Mouse (Mus musculus): ENCODE results near the gene Gm20696. TPM values are rescaled to one million over a fixed set of nuclear protein-coding genes. Genes with fewer than 3 reads are reported as not detected.

Gm20696 gene
- 1.5 and 1.9 TPM in 2 replicates for polyA plus RNA-seq (2012; rRNA removed)

GRCm38 (mm10) chr6:99666318-99667171 lies at the start of gene Gm20696, which contains the start of gene Eif4e3:
Gm20696 (minus strand) TSS chr6:99666797.
Eif4e3 (minus strand) TSS chr6:99666771.

DNA sequence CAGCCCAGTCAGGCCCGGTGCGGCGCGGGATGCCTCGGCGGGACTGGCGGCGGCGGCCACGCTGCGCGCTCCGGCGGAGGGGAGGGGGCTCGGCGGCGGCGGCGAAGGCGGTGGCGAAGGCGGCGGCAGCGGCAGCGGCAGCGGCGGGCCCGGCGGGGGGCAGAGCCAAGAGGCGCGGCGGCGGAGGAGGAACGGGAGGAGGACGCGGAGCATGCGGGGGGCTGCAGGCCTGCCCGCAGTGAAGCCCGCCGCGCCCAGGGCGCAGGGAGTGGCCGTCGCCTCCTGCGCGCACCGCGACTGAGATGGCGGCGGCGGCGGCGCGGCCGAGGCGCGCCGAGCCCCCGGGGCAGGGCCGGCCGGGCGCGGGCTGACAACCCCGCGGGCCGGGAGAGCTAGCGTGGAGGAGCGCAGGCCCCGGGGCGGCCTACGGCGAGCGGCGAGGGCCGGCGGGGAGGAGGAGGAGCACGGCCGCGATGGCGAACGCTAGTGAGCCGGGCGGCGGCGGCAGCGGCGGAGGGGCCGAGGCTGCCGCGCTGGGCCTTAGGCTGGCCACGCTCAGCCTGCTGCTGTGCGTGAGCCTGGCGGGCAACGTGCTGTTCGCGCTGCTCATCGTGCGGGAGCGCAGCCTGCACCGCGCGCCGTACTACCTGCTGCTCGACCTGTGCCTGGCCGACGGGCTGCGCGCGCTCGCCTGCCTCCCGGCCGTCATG lies 25.8 kb upstream of the Gm20696 start, which contains the start of gene Gpr27:
Gpr27 (plus strand) TSS at position 474 of the 710 bp plus-strand sequence.

GRCm38 (mm10) chr6:99522359-99523108 lies 144.1 kb downstream of the Gm20696 start, which contains the start of gene Foxp1:
Foxp1 (minus strand) TSS chr6:99522721.

Other genes with a start within 250 kb of the Gm20696 start
- gene Foxp1, start 144.1 kb downstream of the Gm20696 start, polyA plus RNA-seq (2012; rRNA removed) = 75.1 and 105 TPM in 2 replicates
- gene Eif4e3, start within 50 bp of the Gm20696 start, polyA plus RNA-seq (2012; rRNA removed) = 15.2 and 15.6 TPM in 2 replicates
- 39.9 and 49.7 TPM in 2 replicates for gene Gpr27, start 25.9 kb upstream of the Gm20696 start, polyA plus RNA-seq (2012; rRNA removed)
- gene Prok2, start 59.6 kb upstream of the Gm20696 start, polyA plus RNA-seq (2012; rRNA removed) = 0.66 and 0.85 TPM in 2 replicates